Mouse (Mus musculus): ENCODE measurements around the gene Zfp444.

Zfp444 gene

GRCm38 (mm10) chr7:6220147-6220546 lies 48.1 kb downstream of the Zfp444 start:
- DNase-seq = no peak

GRCm38 (mm10) chr7:6221978-6222377 lies 50.0 kb downstream of the Zfp444 start, which contains the start of gene Zscan5b:
TSS of gene Zscan5b (plus strand) at chr7:6222278.
- no peak for DNase-seq

GRCm38 (mm10) chr7:6228491-6228890 lies 56.5 kb downstream of the Zfp444 start:
- DNase-seq = peak; percentile 12

DNA sequence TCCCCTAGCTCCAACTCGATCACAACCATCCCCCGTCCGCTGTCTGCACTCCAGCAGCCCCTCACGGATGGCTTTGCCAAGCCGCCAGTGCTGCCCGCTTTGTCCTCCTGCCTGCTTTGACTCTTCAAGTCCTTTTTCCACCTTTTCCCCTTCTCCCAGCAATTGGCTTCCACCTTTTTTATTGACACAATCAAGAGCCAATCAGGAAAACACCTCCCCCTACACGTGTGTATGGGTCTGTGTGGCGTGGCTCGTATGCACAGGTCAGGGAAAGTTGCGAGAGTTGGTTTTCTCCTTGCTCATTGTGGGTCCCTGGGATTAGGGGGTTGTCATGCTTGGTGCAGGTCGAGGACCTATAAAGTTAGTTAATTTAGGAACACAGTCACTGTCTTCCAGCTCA lies 67.8 kb downstream of the Zfp444 start:
- no peak for DNase-seq

DNA sequence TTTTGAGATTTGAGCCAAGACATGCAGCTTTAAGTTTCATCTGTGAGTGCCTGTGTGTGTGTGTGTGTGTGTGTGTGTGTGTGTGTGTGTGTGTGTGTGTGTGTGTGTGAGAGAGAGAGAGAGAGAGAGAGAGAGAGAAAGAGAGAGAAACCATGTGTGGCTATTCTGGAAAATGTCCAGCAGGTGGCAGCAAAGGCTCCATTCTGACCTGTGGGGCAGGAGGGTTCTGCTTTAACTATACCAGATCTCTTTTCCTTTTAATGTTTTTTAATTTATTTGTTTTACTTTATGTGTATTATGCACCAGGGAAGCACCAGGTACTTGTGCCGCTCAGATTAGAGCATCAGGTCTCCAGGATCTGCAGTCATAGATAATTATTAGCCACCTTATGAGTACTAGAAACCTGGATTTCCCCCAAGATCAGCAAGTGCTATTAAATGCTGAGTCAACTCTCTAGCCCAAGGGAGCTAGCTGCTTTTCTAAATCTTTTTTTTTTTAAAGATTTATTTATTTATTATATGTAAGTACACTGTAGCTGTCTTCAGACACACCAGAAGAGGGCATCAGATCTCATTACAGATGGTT lies 68.9 kb downstream of the Zfp444 start:
- peak; percentile 43 for DNase-seq

All from kidney, postnatal 14 days (tissue).